Mouse (Mus musculus) regulatory T cell (primary cell): Measurements from ENCODE around the gene F2rl1.

Source experiments
- in situ Hi-C: fragments of 300-600 bp; cut with MboI, MseI; formaldehyde crosslinking; loops from one replicate; pipeline ENCODE4 v1.15.1; 2025; ENCODE audit warnings: high pct_unique_total_duplicates

The F2rl1 gene

GRCm38 (mm10) chr13:95470970-95471369, 54.1 kb downstream of the F2rl1 start:
- in situ Hi-C loops, result loop anchor here (5.0 kb wide), 1 partner anchor 79 kb away; no protein-coding TSS in a partner anchor
